Mouse (Mus musculus) G1E (cell line): ENCODE measurements around the gene Hist1h2bh. TPM values are rescaled to one million over a fixed set of nuclear protein-coding genes. Genes with fewer than 3 reads are reported as not detected.

ENCODE experiments used
- ATAC-seq: 2 replicates; pipeline ENCODE4 v1.8.0; 2016; ENCODE audit warnings: mild to moderate bottlenecking; ENCODE audit not compliant: insufficient number of reproducible peaks, poor library complexity, low FRiP score, severe bottlenecking; ENCODE audit errors: extremely low read depth
- DNase-seq: peaks from one replicate; pipeline ENCODE4 v3.0.0; 2012; ENCODE audit warnings: low spot score
- H3K27me3 ChIP-seq: 2 replicates; pipeline ENCODE4 v1.6.1; 2012; ENCODE audit warnings: mild to moderate bottlenecking, low read length, inconsistent platforms; ENCODE audit not compliant: insufficient read depth
- H3K36me3 ChIP-seq: replicated peaks from 2 replicates; pipeline ENCODE3; 2012; ENCODE audit warnings: mild to moderate bottlenecking, inconsistent platforms
- H3K4me1 ChIP-seq: 2 replicates; pipeline ENCODE4 v1.6.1; 2012; ENCODE audit warnings: low read depth, low read length, inconsistent platforms, mixed read lengths; ENCODE audit not compliant: insufficient read depth
- H3K4me3 ChIP-seq: 2 replicates; pipeline ENCODE4 v1.5.1; 2012; ENCODE audit warnings: low read depth, mild to moderate bottlenecking, inconsistent platforms, low read length, moderate library complexity, mixed read lengths
- H3K9me3 ChIP-seq: replicated peaks from 2 replicates; pipeline ENCODE4 v1.6.1; 2012; ENCODE audit warnings: inconsistent platforms
- CTCF ChIP-seq: IDR thresholded peaks from 2 replicates; pipeline ENCODE4 v1.5.1; 2012; ENCODE audit warnings: low read depth, low read length, inconsistent platforms, mixed read lengths
- GATA1 ChIP-seq: IDR thresholded peaks from 2 replicates; pipeline ENCODE4 v1.6.1; 2012; ENCODE audit warnings: borderline replicate concordance, low read length, inconsistent platforms, mixed read lengths
- GATA2 ChIP-seq: IDR thresholded peaks from 2 replicates; pipeline ENCODE4 v1.6.1; 2012; ENCODE audit warnings: low read depth, low read length, inconsistent platforms, borderline replicate concordance
- POLR2AphosphoS5 ChIP-seq: IDR thresholded peaks from 2 replicates; pipeline ENCODE4 v1.6.1; 2012; ENCODE audit warnings: low read depth, low read length, inconsistent platforms; ENCODE audit not compliant: insufficient replicate concordance
- TAL1 ChIP-seq: conservative IDR thresholded peaks from 2 replicates; pipeline ENCODE4 v1.6.1; 2012; ENCODE audit warnings: low read depth, low read length, inconsistent platforms, mixed read lengths
- polyA plus RNA-seq: library from polyadenylated mRNA; stranded (reverse); fragments of >175 nt; gene quantifications from 2 replicates; pipeline ENCODE4 v1.2.3, GENCODE M21; 2012
- total RNA-seq, 2 experiments: library from RNA; stranded (forward) in 1 of 2; stranded (reverse) in 1 of 2; fragments of 200-1000 nt in 1 of 2; fragments of >200 nt in 1 of 2; fragmentation: Nextera tagmentation in 1 of 2; gene quantifications; 2 replicates each; pipeline ENCODE4 v1.2.3; 2014 to 2017

Hist1h2bh gene
- total and polyA plus RNA-seq, 3 experiments: 0.91 to 77.6 (median 41.6) TPM

- no peaks in the 10 kb centered on the region for H3K36me3 ChIP-seq
Observed at GRCm38 (mm10) chr13:23585029-23585441, 41.8 kb upstream of the Hist1h2bh start.

GRCm38 (mm10) chr13:23584331-23584730, 41.1 kb upstream of the Hist1h2bh start:
- no peaks in the 10 kb centered on the region for H3K36me3 ChIP-seq
- no peaks in the 10 kb centered on the region for H3K9me3 ChIP-seq
- DNase-seq (no peak), ATAC-seq (no peak)
- TF ChIP-seq GATA2 (no peak), GATA1 (no peak), TAL1 (no peak), CTCF (no peak), POLR2AphosphoS5 (0 out of 2 replicates have a peak, but pooled peaks have one; percentile 88)
- H3K4me3 ChIP-seq: peak overlapping the region; percentile 33; the same call in 1 of the 2 replicates
- H3K4me1 ChIP-seq: peaks cover 59% of the 10 kb centered on the region
- no peaks in the 10 kb centered on the region for H3K27me3 ChIP-seq

More at GRCm38 (mm10) chr13:23585029-23585441, 41.8 kb upstream of the Hist1h2bh start:
- Histone ChIP-seq H3K9me3 (no peaks in the 10 kb centered on the region), H3K4me3 (peak overlapping the region; percentile 64), H3K4me1 (peaks cover 61% of the 10 kb centered on the region), H3K27me3 (no peaks in the 10 kb centered on the region)
- TF ChIP-seq GATA1: no peak
- TF ChIP-seq POLR2AphosphoS5: peak; percentile 97
- ATAC-seq (peak; percentile 4; the same call in 1 of the 2 replicates), DNase-seq (no peak)

- peaks cover 51% of the 10 kb centered on the region for H3K4me1 ChIP-seq
- no peak for DNase-seq
- H3K27me3 ChIP-seq: no peaks in the 10 kb centered on the region
- ATAC-seq: no peak
- no peak for TF ChIP-seq CTCF
- TF ChIP-seq POLR2AphosphoS5: peak; percentile 97; the same call in 1 of the 2 replicates
- H3K4me3 ChIP-seq: no peak overlapping the region; the same call in 1 of the 2 replicates
- H3K9me3 ChIP-seq: no peaks in the 10 kb centered on the region
- H3K36me3 ChIP-seq: no peaks in the 10 kb centered on the region
Observed at GRCm38 (mm10) chr13:23583387-23584068, 40.3 kb upstream of the Hist1h2bh start.

- DNase-seq (no peak), ATAC-seq (peak; percentile 2; the same call in 1 of the 2 replicates)
- Histone ChIP-seq H3K4me1 (peaks cover 50% of the 10 kb centered on the region), H3K27me3 (no peaks in the 10 kb centered on the region), H3K4me3 (peak overlapping the region; percentile 69; the same call in 1 of the 2 replicates), H3K36me3 (no peaks in the 10 kb centered on the region), H3K9me3 (no peaks in the 10 kb centered on the region)
- TF ChIP-seq GATA1 (no peak), POLR2AphosphoS5 (peak; percentile 36; the same call in 1 of the 2 replicates)
Observed at GRCm38 (mm10) chr13:23582219-23583056, 39.2 kb upstream of the Hist1h2bh start.

- ATAC-seq (peak; percentile 50), DNase-seq (peak; percentile 35)
- TF ChIP-seq GATA1: no peak
- peak; percentile 99 for TF ChIP-seq POLR2AphosphoS5
- no peak for TF ChIP-seq TAL1
- Histone ChIP-seq H3K4me3 (peak within 1 kb of the TSS; percentile 69), H3K4me1 (peaks cover 53% of the 10 kb centered on the region), H3K27me3 (no peaks in the 10 kb centered on the region), H3K9me3 (no peaks in the 10 kb centered on the region), H3K36me3 (no peaks in the 10 kb centered on the region)
Observed at GRCm38 (mm10) chr13:23581408-23582218, 38.4 kb upstream of the Hist1h2bh start, which contains the start of gene Hist1h4d. TSS of gene Hist1h4d (plus strand) at chr13:23581598.

- TF ChIP-seq POLR2AphosphoS5: no peak
- no peak for TF ChIP-seq GATA2
- TF ChIP-seq GATA1: no peak
- TF ChIP-seq TAL1: no peak
- TF ChIP-seq CTCF: no peak
- Histone ChIP-seq H3K27me3 (no peaks in the 10 kb centered on the region), H3K4me3 (no peak overlapping the region), H3K36me3 (no peaks in the 10 kb centered on the region), H3K4me1 (peaks cover 39% of the 10 kb centered on the region), H3K9me3 (no peaks in the 10 kb centered on the region)
- ATAC-seq: no peak
- DNase-seq: no peak
Observed at GRCm38 (mm10) chr13:23577835-23578234, 34.6 kb upstream of the Hist1h2bh start.
